Mouse (Mus musculus) E14TG2a.4 (cell line): ENCODE measurements around the gene Sp110.
"Not testable (repeated sequence)": the region's sequence is repeated elsewhere in the genome, so short reads cannot be mapped to it uniquely, and the experiment has no call there.

Experiments used
- H3K27me3 ChIP-seq: 2 replicates; pipeline ENCODE4 v1.6.1; 2014; ENCODE audit warnings: low read length, control low read depth; ENCODE audit not compliant: insufficient read depth
- H3K36me3 ChIP-seq: 2 replicates; pipeline ENCODE4 v1.6.1; 2014; ENCODE audit warnings: low read length, control low read depth; ENCODE audit not compliant: insufficient read depth
- H3K4me1 ChIP-seq: replicated peaks from 2 replicates; pipeline ENCODE4 v1.6.1; 2014; ENCODE audit warnings: low read depth, low read length, control low read depth
- H3K4me3 ChIP-seq: replicated peaks from 2 replicates; pipeline ENCODE4 v1.5.1; 2014; ENCODE audit warnings: mild to moderate bottlenecking, low read length
- H3K9me3 ChIP-seq: 2 replicates; pipeline ENCODE4 v1.6.1; 2014; ENCODE audit warnings: low read length, control low read depth
- CTCF ChIP-seq: conservative IDR thresholded peaks from 2 replicates; pipeline ENCODE4 v1.5.1; 2014; ENCODE audit warnings: low read length

Gene Sp110

GRCm38 (mm10) chr1:85581518-85581917 is 17.1 kb downstream of the Sp110 start:
- not testable (repeated sequence) for H3K36me3 ChIP-seq, H3K4me3 ChIP-seq, H3K27me3 ChIP-seq, H3K9me3 ChIP-seq, H3K4me1 ChIP-seq
- 0 out of 2 replicates have a peak, but pooled peaks have one; percentile 15 for TF ChIP-seq CTCF

DNA sequence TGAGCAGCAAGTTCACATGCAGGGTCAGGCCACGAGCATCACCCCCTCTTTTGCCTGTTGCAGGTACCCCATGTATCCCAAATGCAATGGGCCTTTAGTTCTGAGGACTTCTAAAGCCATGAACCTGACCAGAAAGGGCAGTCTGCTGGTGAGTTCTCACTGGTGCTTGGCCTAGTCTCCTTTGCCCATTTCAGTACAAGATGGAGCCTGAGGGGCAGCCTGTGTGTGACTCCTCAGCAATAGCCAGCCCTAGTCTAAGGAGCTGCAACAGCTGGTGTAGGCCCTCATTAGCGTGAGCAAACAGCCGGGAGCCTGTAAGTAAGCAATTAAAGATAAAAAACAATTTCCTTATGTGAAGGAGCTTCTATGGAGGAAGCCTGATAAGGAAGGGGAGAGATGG is 18.0 kb downstream of the Sp110 start:
- H3K9me3 ChIP-seq, H3K36me3 ChIP-seq, H3K27me3 ChIP-seq, H3K4me3 ChIP-seq, H3K4me1 ChIP-seq: not testable (repeated sequence)

GRCm38 (mm10) chr1:85580148-85580534 is 18.5 kb downstream of the Sp110 start:
- not testable (repeated sequence) for H3K4me3 ChIP-seq, H3K27me3 ChIP-seq, H3K4me1 ChIP-seq, H3K36me3 ChIP-seq, H3K9me3 ChIP-seq

DNA sequence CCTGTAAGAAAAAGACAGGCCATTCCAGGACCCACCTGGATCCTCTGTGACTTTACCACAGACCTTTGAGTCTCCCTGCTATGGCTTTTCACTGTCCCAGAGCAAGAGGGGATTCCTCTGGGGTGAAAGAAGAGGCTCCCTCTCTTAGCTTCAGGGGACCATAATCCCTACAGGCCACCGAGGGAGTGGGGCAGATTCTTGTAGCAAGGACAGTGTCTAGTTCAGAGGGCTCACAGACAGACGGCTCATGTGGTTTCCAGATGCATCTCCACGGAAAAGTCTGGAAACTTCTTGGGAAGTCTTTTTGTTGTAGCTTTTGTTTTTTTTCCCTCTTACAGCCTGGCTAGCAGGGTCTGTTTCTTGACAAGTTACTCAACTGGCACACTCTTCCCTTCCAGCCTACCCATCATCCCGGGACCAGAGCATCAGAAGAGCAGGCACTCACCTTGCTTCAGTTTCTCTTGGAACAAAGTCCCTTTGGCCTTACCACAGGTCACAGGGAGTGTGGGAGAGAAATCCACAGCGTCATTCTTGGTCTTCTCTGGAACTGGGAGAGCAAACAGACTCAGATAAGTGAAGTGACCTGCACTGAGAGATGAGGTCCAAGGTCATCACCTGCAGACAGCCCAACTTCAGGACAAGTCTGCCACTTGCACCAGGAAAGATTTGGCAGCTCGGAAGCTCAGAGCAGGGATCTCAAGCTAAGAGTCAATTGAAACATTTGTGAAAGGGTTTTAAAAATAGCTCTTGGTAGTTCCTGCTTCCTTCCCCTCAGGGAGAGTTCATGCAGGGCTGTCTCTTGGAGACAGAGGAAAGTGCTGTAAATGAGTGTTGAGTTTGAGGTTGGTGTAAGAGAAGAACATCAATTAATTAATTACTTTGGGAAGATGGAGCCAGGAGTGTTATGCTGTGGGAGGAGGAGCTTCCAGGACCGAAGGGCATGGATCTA is 19.1 kb downstream of the Sp110 start:
- H3K36me3 ChIP-seq, H3K9me3 ChIP-seq, H3K4me1 ChIP-seq, H3K4me3 ChIP-seq, H3K27me3 ChIP-seq: not testable (repeated sequence)

GRCm38 (mm10) chr1:85578372-85579010 is 20.1 kb downstream of the Sp110 start:
- H3K27me3 ChIP-seq, H3K36me3 ChIP-seq, H3K9me3 ChIP-seq, H3K4me3 ChIP-seq, H3K4me1 ChIP-seq: not testable (repeated sequence)

DNA sequence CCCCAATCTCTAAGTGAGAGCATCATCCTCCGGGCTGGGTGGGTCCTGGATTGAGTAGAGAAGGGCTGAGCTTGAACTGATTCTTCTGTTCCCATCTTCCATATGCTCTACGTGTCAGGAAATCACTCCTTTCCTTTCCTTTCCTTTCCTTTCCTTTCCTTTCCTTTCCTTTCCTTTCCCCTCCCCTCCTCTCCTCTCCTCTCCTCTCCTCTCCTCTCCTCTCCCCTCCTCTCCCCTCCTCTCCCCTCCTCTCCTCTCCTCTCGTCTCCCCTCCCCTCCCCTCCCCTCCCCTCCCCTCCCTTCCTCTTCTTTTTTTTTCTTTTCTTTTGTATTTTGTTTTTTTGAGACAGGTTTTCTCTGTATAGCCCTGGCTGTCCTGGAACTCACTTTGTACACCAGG is 23.2 kb downstream of the Sp110 start, which contains the start of gene G530012D18Rik:
Gene G530012D18Rik, plus strand, starts transcription at position 301 of the 400 bp plus-strand sequence.
- H3K36me3 ChIP-seq, H3K4me3 ChIP-seq, H3K4me1 ChIP-seq, H3K27me3 ChIP-seq, H3K9me3 ChIP-seq: not testable (repeated sequence)

- not testable (repeated sequence) for H3K9me3 ChIP-seq, H3K36me3 ChIP-seq, H3K27me3 ChIP-seq, H3K4me3 ChIP-seq, H3K4me1 ChIP-seq
Measured at GRCm38 (mm10) chr1:85573554-85573953, 25.1 kb downstream of the Sp110 start.

DNA sequence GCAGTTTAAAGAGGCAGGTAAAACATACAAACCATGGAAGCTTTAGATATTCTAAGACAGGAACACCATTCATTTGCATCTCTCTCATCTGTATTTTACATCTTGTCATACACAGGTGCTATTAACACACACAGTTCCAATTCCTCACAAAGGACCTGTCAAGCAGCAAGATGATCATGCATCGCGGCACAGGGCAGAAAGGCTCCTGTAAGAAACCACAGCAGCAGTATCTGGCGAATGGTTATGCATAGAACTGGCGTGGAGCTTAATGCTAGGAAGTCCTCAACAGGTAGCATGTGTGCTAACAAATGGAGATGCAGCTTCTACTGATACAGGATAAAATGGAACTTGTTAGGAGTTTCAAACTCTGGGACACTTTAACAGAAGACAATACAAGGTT is 43.4 kb downstream of the Sp110 start:
- not testable (repeated sequence) for H3K4me1 ChIP-seq, H3K36me3 ChIP-seq, H3K27me3 ChIP-seq, H3K4me3 ChIP-seq, H3K9me3 ChIP-seq

DNA sequence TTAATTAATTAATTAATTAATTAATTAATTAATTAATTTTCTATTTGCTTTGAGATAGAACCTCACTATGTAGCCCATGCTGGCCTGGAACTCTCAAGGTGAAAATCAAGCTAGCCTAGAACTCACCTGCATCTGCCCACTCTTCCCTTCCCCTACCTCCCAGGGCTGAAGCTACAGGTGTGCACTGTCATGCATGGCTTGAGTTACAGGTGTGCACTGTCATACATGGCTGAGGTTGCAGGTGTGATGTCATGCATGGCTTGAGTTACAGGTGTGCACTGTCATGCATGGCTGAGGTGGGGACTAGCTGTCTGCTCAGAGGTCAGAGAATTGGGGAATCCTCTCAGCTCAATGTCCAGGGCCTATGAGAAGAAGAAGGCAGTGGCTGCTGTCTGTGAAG is 52.2 kb downstream of the Sp110 start:
- not testable (repeated sequence) for H3K27me3 ChIP-seq, H3K9me3 ChIP-seq, H3K4me3 ChIP-seq, H3K4me1 ChIP-seq, H3K36me3 ChIP-seq

- H3K36me3 ChIP-seq, H3K4me3 ChIP-seq, H3K9me3 ChIP-seq: not testable (repeated sequence)
Measured at GRCm38 (mm10) chr1:85543818-85544217, 54.8 kb downstream of the Sp110 start.

DNA sequence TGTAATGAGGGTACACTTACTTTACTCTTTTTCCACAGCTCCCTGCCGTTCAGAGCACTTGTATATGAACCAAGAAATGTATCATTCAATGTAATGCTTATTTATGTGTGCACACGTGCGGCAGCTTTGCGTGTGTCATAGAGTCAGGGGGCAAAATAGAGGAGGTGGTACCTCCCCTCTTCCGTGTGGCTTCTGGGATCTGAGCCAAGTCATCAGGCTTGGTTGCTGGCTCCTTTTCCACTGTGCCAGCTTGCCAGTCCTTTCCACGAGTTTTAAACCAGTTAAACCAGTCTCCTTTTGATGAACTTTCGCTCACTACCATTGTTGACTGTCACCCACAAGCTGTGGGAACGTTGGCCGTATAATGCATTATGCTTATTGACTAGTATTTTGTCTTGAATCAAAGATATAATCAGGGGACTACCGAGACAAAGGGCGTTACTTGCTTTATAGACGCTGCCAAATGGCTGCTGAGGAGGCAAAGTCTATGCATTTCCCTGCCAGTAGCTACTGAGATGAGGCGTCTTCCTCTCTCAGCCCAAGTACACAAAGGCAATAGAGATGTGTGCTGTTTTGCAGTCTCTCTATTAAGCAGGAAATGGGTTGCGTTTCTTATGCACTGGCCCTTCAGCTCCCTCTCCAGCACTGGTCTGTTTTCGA is 70.0 kb downstream of the Sp110 start:
- H3K36me3 ChIP-seq, H3K4me1 ChIP-seq, H3K4me3 ChIP-seq, H3K9me3 ChIP-seq, H3K27me3 ChIP-seq: not testable (repeated sequence)

More at GRCm38 (mm10) chr1:85543818-85544217, 54.8 kb downstream of the Sp110 start:
- not testable (repeated sequence) for H3K27me3 ChIP-seq, H3K4me1 ChIP-seq
